Mouse (Mus musculus) Muller cell, postnatal 12 days (primary cell): Measurements from ENCODE around the gene Sfxn1.

Source experiments
- DNase-seq: peaks from one replicate; pipeline ENCODE4 v3.0.0-alpha.2; 2015; ENCODE audit errors: inconsistent ontology term

Sfxn1 gene

GRCm38 (mm10) chr13:54071606-54072331, at the start of gene Sfxn1:
Gene Sfxn1, plus strand, starts transcription at chr13:54071869.
- peak; percentile 80 for DNase-seq

DNA sequence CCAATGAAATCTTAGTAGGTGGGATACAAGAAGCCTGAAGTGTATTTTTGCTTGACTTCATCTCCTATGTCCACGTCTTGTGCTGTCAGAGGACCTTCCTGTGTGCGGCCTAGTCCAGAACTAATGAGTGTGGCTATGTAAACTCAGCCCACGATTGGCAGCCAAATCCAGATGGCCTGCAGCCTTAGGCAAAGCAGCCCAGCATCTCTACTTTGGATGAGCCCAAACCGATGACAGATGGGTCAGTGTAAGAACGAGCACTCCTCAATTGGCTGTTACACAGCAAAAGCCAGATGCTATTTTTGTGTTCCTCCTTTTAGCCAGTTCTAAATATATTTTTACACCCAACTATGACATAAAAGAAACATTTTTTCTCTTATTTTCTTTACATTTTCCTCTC, 48.4 kb upstream of the Sfxn1 start:
- DNase-seq = no peak

DNA sequence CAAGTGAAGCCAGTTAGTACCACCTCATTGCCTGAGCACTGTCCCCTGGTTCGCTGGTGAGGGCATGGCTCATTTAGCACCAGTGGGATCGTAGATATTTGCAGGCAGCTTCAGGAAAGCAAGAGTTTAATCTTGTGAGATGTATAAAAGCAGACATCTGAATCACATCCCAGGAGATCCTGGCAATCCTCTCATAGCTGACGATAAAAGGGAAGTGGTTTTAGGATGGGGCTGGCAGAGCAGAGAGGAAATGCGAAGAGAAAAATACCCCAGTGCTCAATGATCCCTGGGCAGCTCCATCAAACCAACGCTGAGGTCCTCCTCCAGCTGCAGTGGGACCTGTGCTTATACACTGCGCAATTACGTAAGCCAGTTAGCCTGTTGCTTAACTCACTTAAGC, 44.6 kb upstream of the Sfxn1 start:
- DNase-seq = no peak

- no peak for DNase-seq
These were observed 38.0 kb upstream of the Sfxn1 start for GRCm38 (mm10) chr13:54033653-54034052.

DNA sequence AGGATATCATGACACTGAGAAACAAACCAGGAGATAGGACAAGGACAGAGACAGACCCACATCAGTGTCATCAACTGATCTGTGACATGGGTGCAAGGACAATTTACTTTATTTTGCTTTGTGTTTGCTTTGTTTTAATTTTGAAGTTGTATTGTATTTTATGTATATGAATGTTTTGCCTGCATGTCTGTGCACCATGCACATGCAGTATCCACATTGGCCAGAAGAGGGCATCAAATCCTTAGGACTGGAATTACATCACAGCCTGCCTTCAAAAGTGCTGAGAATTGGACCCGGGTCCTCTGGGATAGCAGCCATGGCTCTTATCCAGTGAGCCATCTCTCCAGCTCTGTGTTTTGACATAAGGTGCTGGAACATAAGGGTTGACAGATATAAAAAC, 36.1 kb upstream of the Sfxn1 start:
- no peak for DNase-seq

DNA sequence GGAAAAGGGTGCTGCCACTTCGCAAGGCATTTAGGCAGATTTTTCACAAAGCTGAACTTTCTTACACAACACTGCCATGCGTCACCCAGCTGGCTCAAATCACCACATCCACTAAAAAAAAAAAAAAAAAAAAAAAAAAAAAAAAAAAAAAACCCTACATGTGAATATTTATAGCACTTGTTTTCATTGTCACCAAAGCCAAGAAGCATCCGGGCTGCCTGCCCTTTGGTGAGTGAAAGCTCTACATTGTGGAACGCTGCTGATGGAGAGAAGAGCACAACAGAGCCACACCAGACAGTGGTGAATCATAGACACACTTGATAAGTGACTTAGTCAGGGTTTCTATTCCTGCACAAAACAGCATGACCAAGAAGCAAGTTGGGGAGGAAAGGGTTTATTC, 33.7 kb upstream of the Sfxn1 start:
- DNase-seq = no peak

- DNase-seq = no peak
These were observed 31.4 kb upstream of the Sfxn1 start for GRCm38 (mm10) chr13:54040256-54040655.

- DNase-seq = peak; percentile 39
These were observed 22.9 kb upstream of the Sfxn1 start for GRCm38 (mm10) chr13:54048679-54049352.

DNA sequence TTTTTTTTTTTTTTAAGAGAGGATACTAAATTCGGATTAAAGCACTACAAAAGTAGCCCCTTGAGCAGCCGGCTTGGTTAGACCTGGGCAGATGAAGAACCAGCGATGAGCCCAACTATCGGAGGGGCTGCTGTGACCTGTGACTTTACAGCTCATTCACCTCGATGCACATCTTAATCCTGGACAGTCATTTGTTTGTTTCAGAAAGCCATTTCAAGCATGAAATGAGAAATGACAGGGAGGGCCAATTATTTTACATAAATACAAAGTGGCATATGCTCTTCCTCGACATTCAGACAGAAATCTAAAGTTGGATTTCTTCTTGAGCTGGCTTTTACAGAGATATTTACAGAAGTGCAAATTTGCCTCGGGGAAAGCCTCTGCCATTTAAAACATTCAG, 20.0 kb upstream of the Sfxn1 start:
- DNase-seq = peak; percentile 24

GRCm38 (mm10) chr13:54054962-54055361, 16.7 kb upstream of the Sfxn1 start:
- peak; percentile 14 for DNase-seq

GRCm38 (mm10) chr13:54055448-54055861, 16.2 kb upstream of the Sfxn1 start, which contains the start of gene Drd1:
Gene Drd1, minus strand, starts transcription at chr13:54055705.
- peak; percentile 77 for DNase-seq

- no peak for DNase-seq
These were observed 9.6 kb upstream of the Sfxn1 start for GRCm38 (mm10) chr13:54062068-54062467.

DNA sequence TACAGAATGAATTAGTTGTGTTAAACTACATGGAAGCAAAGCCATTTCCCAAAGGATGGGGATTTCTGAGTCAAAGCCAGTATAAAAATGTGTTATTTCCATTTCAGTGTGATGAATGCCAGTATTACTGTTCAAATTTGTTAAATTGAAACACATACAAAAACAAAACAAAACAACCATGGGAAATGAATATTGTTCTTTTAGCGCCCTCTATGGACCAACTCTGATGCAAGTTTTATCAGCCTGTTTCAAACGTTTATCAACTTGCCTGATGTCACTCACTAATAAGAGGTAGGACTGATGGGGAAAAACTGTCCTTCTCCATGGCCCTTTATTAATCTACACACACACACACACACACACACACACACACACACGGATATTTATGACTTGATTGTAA, 8.4 kb upstream of the Sfxn1 start:
- peak; percentile 11 for DNase-seq

GRCm38 (mm10) chr13:54066081-54066746, 5.5 kb upstream of the Sfxn1 start:
- no peak for DNase-seq

DNA sequence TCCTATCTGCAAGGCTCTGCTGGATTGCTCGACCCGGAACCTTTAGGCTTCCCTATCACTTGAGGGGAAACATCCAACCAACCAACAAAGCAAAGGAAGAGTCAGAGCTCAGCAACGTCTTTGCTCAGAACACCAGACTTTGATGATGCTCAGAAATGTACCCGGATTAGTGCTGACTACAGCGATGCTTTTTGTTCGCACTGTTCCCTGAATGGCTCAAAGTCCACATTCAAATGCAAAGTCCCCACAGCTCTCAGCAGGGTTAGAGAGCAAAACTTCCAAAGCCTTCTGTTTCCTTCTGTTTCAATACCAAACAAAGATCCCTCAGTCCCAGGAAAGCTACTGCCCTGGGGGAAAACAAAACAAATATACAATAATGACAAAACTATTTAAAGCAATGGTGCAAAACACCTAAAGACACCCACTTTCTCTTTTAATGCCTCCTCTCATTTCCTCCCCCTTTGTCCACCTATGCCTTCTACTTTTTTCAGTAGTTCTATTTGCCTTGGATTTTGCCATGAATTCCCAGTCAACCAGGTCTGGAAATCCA, 4.0 kb upstream of the Sfxn1 start:
- no peak for DNase-seq

DNA sequence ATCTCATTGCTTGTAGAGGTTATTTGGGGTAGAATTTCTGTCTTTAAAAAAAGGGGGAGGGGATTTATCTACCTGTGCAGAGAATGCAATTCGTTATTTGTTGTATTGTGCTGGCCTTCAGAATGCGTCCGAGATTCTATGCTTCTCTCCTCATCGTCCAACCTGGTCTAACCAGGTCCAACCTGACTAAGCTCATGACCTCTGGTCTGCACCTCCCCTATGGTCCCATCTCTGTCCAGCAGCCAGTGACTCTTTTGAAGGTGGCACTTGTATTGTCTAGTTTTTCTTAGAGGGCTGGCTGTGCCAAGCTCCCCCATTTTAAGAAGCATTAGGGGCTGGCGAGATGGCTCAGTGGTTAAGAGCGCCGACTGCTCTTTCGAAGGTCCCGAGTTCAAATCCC, 658 bp upstream of the Sfxn1 start:
- DNase-seq = no peak

GRCm38 (mm10) chr13:54072526-54073057, 923 bp downstream of the Sfxn1 start:
- peak; percentile 19 for DNase-seq

DNA sequence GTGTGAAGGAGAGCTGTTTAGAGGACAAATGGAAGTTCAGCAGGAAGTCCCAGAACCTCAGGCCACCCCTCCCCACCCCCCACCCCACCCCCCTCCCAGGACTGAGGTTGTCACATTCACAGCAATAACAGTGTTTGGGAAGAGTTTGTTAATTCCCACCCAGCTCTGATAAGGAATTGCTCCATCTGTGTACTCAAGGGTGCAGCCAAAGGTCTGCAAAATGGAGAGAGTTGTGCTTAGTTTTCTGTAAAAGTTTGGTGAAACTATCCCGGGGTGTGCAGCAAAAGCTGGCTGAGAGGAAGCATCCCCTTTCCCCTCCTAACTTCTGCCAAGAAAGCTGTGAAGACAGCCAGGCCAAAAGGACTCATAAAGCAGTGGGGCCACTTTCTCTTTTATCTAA, 1.4 kb downstream of the Sfxn1 start:
- DNase-seq = no peak

GRCm38 (mm10) chr13:54073491-54073890, 1.8 kb downstream of the Sfxn1 start:
- peak; percentile 44 for DNase-seq

- DNase-seq = no peak
These were observed 3.7 kb downstream of the Sfxn1 start for GRCm38 (mm10) chr13:54075416-54075815.

GRCm38 (mm10) chr13:54076051-54076450, 4.4 kb downstream of the Sfxn1 start:
- no peak for DNase-seq

DNA sequence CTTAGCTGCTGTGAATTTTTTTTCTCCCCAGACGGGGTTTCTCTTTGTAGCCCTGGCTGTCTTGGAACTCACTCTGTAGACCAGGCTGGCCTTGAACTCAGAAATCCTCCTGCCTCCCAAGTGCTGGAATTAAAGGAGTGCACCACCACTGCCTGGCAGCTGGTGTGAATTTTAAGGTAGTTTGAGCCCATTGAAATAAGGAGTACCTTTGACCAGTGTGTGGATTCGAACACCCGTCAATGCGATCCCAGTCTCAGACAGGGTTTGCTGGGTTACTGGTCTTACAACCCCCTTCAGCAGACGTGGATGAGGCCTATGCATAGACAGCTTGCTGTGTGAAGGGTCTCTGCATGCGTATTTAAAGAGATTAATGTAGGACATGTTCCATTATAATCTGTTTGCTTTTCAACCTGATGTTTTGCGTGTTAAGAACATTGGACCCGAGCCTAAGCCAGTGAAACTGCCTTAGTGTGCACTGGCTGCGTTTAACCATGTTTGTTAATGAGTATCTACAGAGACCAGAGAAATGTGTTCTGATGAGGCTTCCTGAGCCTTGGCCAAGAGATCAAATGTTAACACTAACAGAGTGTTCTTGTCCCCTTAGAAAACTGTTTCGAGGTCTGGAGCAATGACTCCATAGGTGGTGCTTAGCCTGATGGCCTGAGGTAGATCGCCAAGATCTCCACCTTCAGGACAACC, 5.2 kb downstream of the Sfxn1 start:
- DNase-seq = no peak
